In genomic region chr1:64445919-64446318, GRCm38 (mm10) we compare ENCODE assay signal across 8 mouse cellular contexts.
DNase-seq lines count a peak whose midpoint lies in the region; ATAC-seq and TF ChIP-seq lines count a peak whose summit lies in the region.

No protein-coding gene starts in this region.

- ATAC-seq in heart, embryonic 13.5 days (ENCODE audit: extremely low read depth, insufficient number of reproducible peaks, low FRiP score, low TSS enrichment) = no peak
- ATAC-seq in stomach, embryonic 16.5 days (ENCODE audit: insufficient read depth, low FRiP score) = peak; percentile 88; the same call in 1 of the 2 replicates

- peak; percentile 66 for DNase-seq in 416B (ENCODE audit: low read depth)
- peak; percentile 45 for DNase-seq in fibroblast of lung, adult 2 months (ENCODE audit: low read depth)
- DNase-seq in kidney, postnatal 10 days = peak; percentile 89
- DNase-seq in liver, adult 2 months (ENCODE audit: extremely low read depth, low read depth, low spot score) = no peak
- DNase-seq in neural tube, embryonic 10.5 days (ENCODE audit: extremely low spot score, low spot score) = peak; percentile 69

- TF ChIP-seq CTCF in bone marrow, adult 2 months (IDR thresholded peaks at IDR 0.05; ENCODE audit: control insufficient read depth, insufficient read depth, low read length) = peak; percentile 63
- peak; percentile 82 for TF ChIP-seq CTCF in liver, adult 2 months (IDR thresholded peaks at IDR 0.05; ENCODE audit: low read depth, low read length)

- H3K9me3 ChIP-seq in heart, embryonic 13.5 days = no peaks in the 10 kb centered on the region
- H3K9me3 ChIP-seq in stomach, embryonic 16.5 days (replicated peaks; ENCODE audit: control insufficient read depth, low read length) = no peaks in the 10 kb centered on the region

- 21% methylated on average over 13 of the region's 13 CpGs for WGBS in bone marrow, adult 2 months
- 7% methylated on average over 13 of the region's 13 CpGs for WGBS in heart, embryonic 13.5 days
- 20% methylated on average over 13 of the region's 13 CpGs for WGBS in liver, adult 2 months
- 9% methylated on average over 13 of the region's 13 CpGs for WGBS in stomach, embryonic 16.5 days

- no peak overlapping the region for H3K4me3 ChIP-seq in bone marrow, adult 2 months (replicated peaks; ENCODE audit: control insufficient read depth, low read depth, low read length)
- H3K4me3 ChIP-seq in heart, embryonic 13.5 days = no peak overlapping the region
- no peak overlapping the region for H3K4me3 ChIP-seq in liver, adult 2 months (ENCODE audit: insufficient read depth, low read depth, low read length)
- H3K4me3 ChIP-seq in stomach, embryonic 16.5 days (replicated peaks; ENCODE audit: low read length) = no peak overlapping the region

- no peaks in the 10 kb centered on the region for H3K79me2 ChIP-seq in liver, adult 2 months (ENCODE audit: control insufficient read depth, insufficient read depth, low read length)

- H3K27ac ChIP-seq in bone marrow, adult 2 months (ENCODE audit: control insufficient read depth, insufficient read depth, low read depth, low read length, poor library complexity) = no peak overlapping the region
- H3K27ac ChIP-seq in heart, embryonic 13.5 days (replicated peaks) = no peak overlapping the region
- H3K27ac ChIP-seq in liver, adult 2 months (replicated peaks; ENCODE audit: insufficient read depth, low read depth, low read length) = no peak overlapping the region
- no peak overlapping the region for H3K27ac ChIP-seq in stomach, embryonic 16.5 days (ENCODE audit: low read length)

- H3K4me1 ChIP-seq in bone marrow, adult 2 months (ENCODE audit: control insufficient read depth, insufficient read depth, low read length) = peaks cover 1% of the 10 kb centered on the region; the same call in 1 of the 2 replicates
- no peaks in the 10 kb centered on the region for H3K4me1 ChIP-seq in heart, embryonic 13.5 days
- no peaks in the 10 kb centered on the region for H3K4me1 ChIP-seq in liver, adult 2 months (ENCODE audit: control insufficient read depth, insufficient read depth, low read length)
- H3K4me1 ChIP-seq in stomach, embryonic 16.5 days (ENCODE audit: control insufficient read depth, insufficient read depth, low read length) = peaks cover 3% of the 10 kb centered on the region; the same call in 1 of the 2 replicates

- H3K9ac ChIP-seq in heart, embryonic 13.5 days = no peak overlapping the region
- H3K9ac ChIP-seq in liver, adult 2 months (ENCODE audit: low read depth, low read length) = no peak overlapping the region
- H3K9ac ChIP-seq in stomach, embryonic 16.5 days (ENCODE audit: low read length) = no peak overlapping the region; the same call in 1 of the 2 replicates

- peaks cover 18% of the 10 kb centered on the region for H3K27me3 ChIP-seq in heart, embryonic 13.5 days (replicated peaks)
- no peaks in the 10 kb centered on the region for H3K27me3 ChIP-seq in liver, adult 2 months (ENCODE audit: control insufficient read depth, insufficient read depth, low read length)
- no peaks in the 10 kb centered on the region; the same call in 1 of the 2 replicates for H3K27me3 ChIP-seq in stomach, embryonic 16.5 days (ENCODE audit: control insufficient read depth, insufficient read depth, low read length)

- H3K4me2 ChIP-seq in heart, embryonic 13.5 days = peak overlapping the region; percentile 48
- 0 out of 2 replicates have a peak overlapping the region, but pooled peaks have one; percentile 24 for H3K4me2 ChIP-seq in stomach, embryonic 16.5 days (ENCODE audit: low read depth, low read length)

- TF ChIP-seq POLR2A in bone marrow, adult 2 months (IDR thresholded peaks at IDR 0.05; ENCODE audit: borderline replicate concordance, control insufficient read depth, low read depth, low read length) = no peak
- no peak for TF ChIP-seq POLR2A in liver, adult 2 months (IDR thresholded peaks at IDR 0.05; ENCODE audit: extremely low read depth, insufficient read depth, low read length)

- no peaks in the 10 kb centered on the region for H3K36me3 ChIP-seq in heart, embryonic 13.5 days
- no peaks in the 10 kb centered on the region for H3K36me3 ChIP-seq in liver, adult 2 months (ENCODE audit: control insufficient read depth, insufficient read depth, low read length)
- no peaks in the 10 kb centered on the region for H3K36me3 ChIP-seq in stomach, embryonic 16.5 days (ENCODE audit: control insufficient read depth, insufficient read depth, low read length)
